Mouse (Mus musculus): ENCODE results near the gene Slc25a30.

DNA sequence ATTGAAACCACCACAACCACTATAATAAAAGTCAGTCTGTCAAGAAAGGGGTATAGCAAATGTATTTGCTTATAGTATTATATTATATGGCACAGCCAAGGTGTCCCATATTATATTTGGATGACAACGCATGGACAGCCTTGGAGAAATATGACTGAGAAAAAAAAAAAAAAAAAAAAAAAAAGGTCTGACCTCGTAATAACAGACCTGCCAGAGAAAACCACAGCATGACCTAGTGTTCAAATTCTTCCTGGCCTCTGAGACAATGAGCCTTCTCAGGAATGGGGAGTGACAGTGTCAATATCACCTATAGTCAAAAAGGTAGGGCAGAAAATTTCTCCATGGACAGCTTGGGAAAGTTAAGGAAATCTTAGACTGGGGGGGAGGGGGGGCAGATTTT is 32.5 kb upstream of the Slc25a30 start:
- TF ChIP-seq E2F4 (IDR thresholded peaks at IDR 0.05; ENCODE audit: insufficient read depth) (no peak), MAX (IDR thresholded peaks at IDR 0.05; ENCODE audit: low read depth) (no peak), POLR2AphosphoS2 (IDR thresholded peaks at IDR 0.05; ENCODE audit: insufficient read length, low read depth) (no peak), MYOG (IDR thresholded peaks at IDR 0.05; ENCODE audit: control insufficient read depth in 1 of 3, insufficient read depth in 1 of 3, insufficient read length in 2 of 3, low read depth in 2 of 3) (no peak), TCF12 (IDR thresholded peaks at IDR 0.05; ENCODE audit: insufficient read depth, poor library complexity, severe bottlenecking) (no peak), POLR2A (IDR thresholded peaks at IDR 0.05; ENCODE audit: insufficient read length, low read depth) (no peak)

All from myocyte (in vitro differentiated cells).